Mouse (Mus musculus) midbrain, embryonic 12.5 days (tissue): ENCODE measurements around the gene Col4a2. TPM values are rescaled to one million over a fixed set of nuclear protein-coding genes. Genes with fewer than 3 reads are reported as not detected.

Experiments
- ATAC-seq: fragments of 200-750 bp; cut with Nextera tagmentation; 2 replicates; pipeline ENCODE4 v1.8.0; 2017; ENCODE audit warnings: low read depth, moderate TSS enrichment, moderate library complexity; ENCODE audit not compliant: low FRiP score
- H3K27ac ChIP-seq: fragments of 300-500 bp; sonication (generic); replicated peaks from 2 replicates; pipeline ENCODE4 v1.5.1; 2016; ENCODE audit warnings: mild to moderate bottlenecking
- H3K27me3 ChIP-seq: fragments of 300-500 bp; sonication (generic); 2 replicates; pipeline ENCODE4 v1.6.1; 2016; ENCODE audit warnings: mild to moderate bottlenecking
- H3K36me3 ChIP-seq: fragments of 300-500 bp; sonication (generic); 2 replicates; pipeline ENCODE4 v1.6.1; 2016
- H3K4me1 ChIP-seq: fragments of 300-500 bp; sonication (generic); 2 replicates; pipeline ENCODE4 v1.6.1; 2016
- H3K4me2 ChIP-seq: fragments of 300-500 bp; sonication (generic); replicated peaks from 2 replicates; pipeline ENCODE4 v1.6.1; 2016; ENCODE audit warnings: mild to moderate bottlenecking, moderate library complexity
- H3K4me3 ChIP-seq: fragments of 300-500 bp; sonication (generic); 2 replicates; pipeline ENCODE4 v1.5.1; 2016; ENCODE audit warnings: mild to moderate bottlenecking
- H3K9ac ChIP-seq: fragments of 300-500 bp; sonication (generic); replicated peaks from 2 replicates; pipeline ENCODE4 v1.6.1; 2016; ENCODE audit warnings: mild to moderate bottlenecking, moderate library complexity
- H3K9me3 ChIP-seq: fragments of 300-500 bp; sonication (generic); 2 replicates; pipeline ENCODE4 v1.6.1; 2016; ENCODE audit warnings: mild to moderate bottlenecking
- WGBS: fragments of 180-500 bp; shearing (Covaris S2); methylation state at CpG from one replicate; pipeline ENCODE4 v1.1.7; 2016; 5-methylcytosine and 5-hydroxymethylcytosine counted together
- polyA plus RNA-seq: library from polyadenylated mRNA; unstranded; fragments of >200 nt; fragmentation: Nextera tagmentation; extraction: Ambion mirVana; gene quantifications from 2 replicates; pipeline ENCODE4 v1.2.1, GENCODE M21; 2016

Gene Col4a2
- polyA plus RNA-seq, 1 experiment from 2014 or later: 82.0 TPM

- WGBS: 87% methylated on average over 7 of the region's 7 CpGs
- H3K4me2 ChIP-seq: no peak overlapping the region
- ATAC-seq: no peak
- no peak overlapping the region for H3K9ac ChIP-seq
- H3K27ac ChIP-seq: no peak overlapping the region
- H3K4me3 ChIP-seq: no peak overlapping the region
- H3K4me1 ChIP-seq: peaks cover 26% of the 10 kb centered on the region
- no peaks in the 10 kb centered on the region for H3K36me3 ChIP-seq
- H3K9me3 ChIP-seq: no peaks in the 10 kb centered on the region
- 0 out of 2 replicates have a peak, but pooled peaks cover 12% of the 10 kb centered on the region for H3K27me3 ChIP-seq
Measured at GRCm38 (mm10) chr8:11381544-11381943, 68.9 kb downstream of the Col4a2 start.

DNA sequence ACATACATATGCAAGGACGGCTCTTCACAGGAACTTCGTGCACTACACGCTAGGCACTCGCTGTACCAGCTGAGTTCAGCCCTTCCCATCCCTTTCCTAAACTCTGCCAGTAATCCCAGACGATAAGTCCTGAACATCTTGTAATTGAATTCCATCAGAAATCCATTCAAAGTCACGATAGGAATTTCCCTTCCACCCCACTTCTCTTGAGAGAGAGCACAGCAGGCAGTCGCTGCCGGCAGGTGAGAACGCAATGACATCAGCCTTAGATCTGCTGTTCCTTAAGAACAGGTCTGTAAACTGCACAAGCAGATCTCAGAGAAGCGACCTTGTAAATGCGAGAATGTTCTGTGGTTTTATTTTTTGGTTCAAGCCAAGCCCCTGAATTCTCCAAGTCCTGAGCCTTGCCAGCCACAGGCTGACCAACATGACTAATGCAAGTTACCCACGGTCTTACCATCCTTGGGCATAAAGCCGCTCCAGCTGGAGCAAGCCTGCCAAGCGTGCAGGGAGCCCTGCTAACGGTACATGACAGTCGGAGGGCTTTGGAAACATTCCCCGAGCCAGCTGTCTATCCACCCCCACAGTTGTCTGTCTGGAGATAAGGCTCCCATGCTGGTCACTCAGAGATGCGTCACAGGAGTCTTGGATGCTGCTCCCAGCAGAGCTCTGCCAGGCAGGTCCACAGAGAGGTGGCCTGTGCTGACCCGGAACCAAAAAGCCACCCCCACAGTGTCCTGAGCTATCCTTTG is 69.6 kb downstream of the Col4a2 start:
- H3K27ac ChIP-seq: no peak overlapping the region
- H3K4me3 ChIP-seq: no peak overlapping the region
- H3K9ac ChIP-seq: no peak overlapping the region; the same call in 1 of the 2 replicates
- no peak for ATAC-seq
- H3K4me2 ChIP-seq: no peak overlapping the region
- 39% methylated on average over 19 of the region's 19 CpGs for WGBS
- H3K27me3 ChIP-seq: 0 out of 2 replicates have a peak, but pooled peaks cover 12% of the 10 kb centered on the region
- H3K4me1 ChIP-seq: peaks cover 26% of the 10 kb centered on the region
- H3K9me3 ChIP-seq: no peaks in the 10 kb centered on the region
- no peaks in the 10 kb centered on the region for H3K36me3 ChIP-seq

DNA sequence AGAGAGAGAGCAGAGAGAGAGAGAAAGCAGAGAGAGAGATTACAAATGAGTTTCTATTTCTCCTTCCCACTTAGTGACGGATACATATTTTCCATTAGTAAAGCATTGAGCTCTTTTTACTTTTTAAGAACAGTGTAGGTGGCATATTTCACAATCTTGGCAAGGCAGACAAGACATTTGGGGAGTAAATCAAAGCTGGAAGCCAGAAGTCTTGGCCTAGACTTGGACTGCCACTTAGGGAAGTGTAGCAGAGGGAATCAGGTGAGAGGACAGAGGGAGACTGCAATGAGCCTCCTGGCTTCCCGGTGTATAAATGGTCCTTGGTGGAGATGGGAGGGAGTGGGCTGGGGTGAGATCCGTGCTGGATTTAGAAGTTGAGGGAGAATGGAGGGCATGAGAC is 70.3 kb downstream of the Col4a2 start:
- no peak overlapping the region; the same call in 1 of the 2 replicates for H3K9ac ChIP-seq
- H3K27ac ChIP-seq: no peak overlapping the region
- 65% methylated on average over 3 of the region's 3 CpGs for WGBS
- H3K4me1 ChIP-seq: peaks cover 26% of the 10 kb centered on the region
- H3K4me3 ChIP-seq: no peak overlapping the region
- ATAC-seq: no peak
- H3K36me3 ChIP-seq: no peaks in the 10 kb centered on the region
- no peak overlapping the region for H3K4me2 ChIP-seq
- 0 out of 2 replicates have a peak, but pooled peaks cover 12% of the 10 kb centered on the region for H3K27me3 ChIP-seq
- H3K9me3 ChIP-seq: no peaks in the 10 kb centered on the region

DNA sequence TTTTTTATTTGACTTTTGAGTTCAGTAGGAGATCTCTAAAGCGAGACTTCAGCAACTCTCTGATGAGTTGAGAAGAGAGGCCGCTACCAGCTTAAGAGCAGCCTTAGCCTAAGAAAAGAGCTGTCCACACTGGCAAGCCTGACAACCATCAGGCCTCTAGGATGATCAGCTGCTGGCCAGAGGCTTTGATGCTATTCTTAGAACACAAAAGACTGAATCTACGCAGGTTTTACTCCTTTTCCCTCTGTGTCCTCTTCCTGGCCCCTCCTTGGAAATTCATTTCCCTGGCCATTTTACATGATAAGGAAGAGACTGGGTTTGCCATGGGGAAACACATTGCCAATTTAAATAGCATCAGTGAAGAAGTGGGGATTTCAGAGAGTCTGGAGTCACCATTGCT is 70.8 kb downstream of the Col4a2 start:
- no peak overlapping the region for H3K4me3 ChIP-seq
- no peak overlapping the region for H3K4me2 ChIP-seq
- peaks cover 26% of the 10 kb centered on the region for H3K4me1 ChIP-seq
- H3K9me3 ChIP-seq: no peaks in the 10 kb centered on the region
- 0 out of 2 replicates have a peak, but pooled peaks cover 12% of the 10 kb centered on the region for H3K27me3 ChIP-seq
- no peak overlapping the region for H3K27ac ChIP-seq
- 43% methylated on average over 3 of the region's 3 CpGs for WGBS
- no peaks in the 10 kb centered on the region for H3K36me3 ChIP-seq
- no peak for ATAC-seq
- no peak overlapping the region for H3K9ac ChIP-seq

GRCm38 (mm10) chr8:11384841-11385240 is 72.2 kb downstream of the Col4a2 start:
- ATAC-seq: no peak
- Histone ChIP-seq H3K4me3 (no peak overlapping the region), H3K4me1 (peaks cover 26% of the 10 kb centered on the region), H3K36me3 (no peaks in the 10 kb centered on the region), H3K27me3 (0 out of 2 replicates have a peak, but pooled peaks cover 12% of the 10 kb centered on the region), H3K9ac (no peak overlapping the region), H3K4me2 (no peak overlapping the region), H3K9me3 (no peaks in the 10 kb centered on the region), H3K27ac (no peak overlapping the region)
- 84% methylated on average over 4 of the region's 4 CpGs for WGBS

GRCm38 (mm10) chr8:11385272-11385905 is 72.8 kb downstream of the Col4a2 start:
- 65% methylated on average over 9 of the region's 9 CpGs for WGBS
- Histone ChIP-seq H3K4me2 (no peak overlapping the region), H3K9ac (no peak overlapping the region), H3K9me3 (no peaks in the 10 kb centered on the region), H3K27ac (no peak overlapping the region), H3K27me3 (0 out of 2 replicates have a peak, but pooled peaks cover 12% of the 10 kb centered on the region), H3K4me3 (no peak overlapping the region), H3K36me3 (no peaks in the 10 kb centered on the region), H3K4me1 (peaks cover 26% of the 10 kb centered on the region)
- ATAC-seq: no peak

GRCm38 (mm10) chr8:11387282-11387681 is 74.7 kb downstream of the Col4a2 start:
- peaks cover 17% of the 10 kb centered on the region for H3K4me1 ChIP-seq
- H3K4me3 ChIP-seq: no peak overlapping the region
- no peak overlapping the region for H3K4me2 ChIP-seq
- no peak overlapping the region for H3K27ac ChIP-seq
- H3K9me3 ChIP-seq: 0 out of 2 replicates have a peak, but pooled peaks cover 5% of the 10 kb centered on the region
- WGBS: 81% methylated on average over 4 of the region's 4 CpGs
- H3K9ac ChIP-seq: no peak overlapping the region
- H3K27me3 ChIP-seq: no peaks in the 10 kb centered on the region
- no peaks in the 10 kb centered on the region for H3K36me3 ChIP-seq
- ATAC-seq: no peak

DNA sequence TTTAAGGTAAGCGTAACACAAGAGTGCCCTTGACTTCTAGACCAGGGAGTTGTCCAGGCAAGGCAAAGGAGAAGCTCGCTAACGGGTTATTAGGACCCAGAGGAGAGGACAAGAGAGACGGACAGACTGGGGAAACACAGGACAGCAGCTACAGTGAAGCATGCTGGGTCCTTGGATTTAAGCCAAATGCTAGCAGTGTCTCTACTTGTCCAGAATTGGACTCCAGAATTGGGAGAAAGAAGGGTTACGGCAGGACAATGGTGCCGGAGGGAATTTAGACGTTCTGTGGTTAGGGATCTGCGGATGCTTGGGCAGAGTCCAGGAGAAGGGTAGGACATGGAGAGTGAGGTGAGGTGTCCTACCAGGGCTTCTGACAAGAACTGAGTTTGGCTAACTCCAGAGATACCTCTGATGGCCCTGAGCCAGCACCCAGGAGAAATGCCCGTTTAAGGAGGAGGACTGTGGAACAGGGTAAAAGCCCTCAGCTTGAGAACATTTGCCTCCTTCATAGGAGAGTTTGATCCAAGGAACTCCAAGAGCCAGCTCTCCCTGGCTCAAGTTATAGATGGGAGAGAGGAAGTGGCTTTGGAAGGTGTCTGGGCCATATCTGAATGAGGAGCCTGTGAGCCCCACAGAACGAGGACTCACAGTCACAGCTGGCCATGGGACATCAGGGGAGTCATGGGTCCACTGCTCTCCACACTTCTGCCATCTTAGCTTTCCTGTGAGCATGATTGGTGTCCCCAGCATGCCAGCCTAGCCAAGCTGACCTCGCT is 76.9 kb downstream of the Col4a2 start:
- 93% methylated on average over 11 of the region's 11 CpGs for WGBS
- no peak overlapping the region for H3K9ac ChIP-seq
- H3K27ac ChIP-seq: no peak overlapping the region
- H3K36me3 ChIP-seq: no peaks in the 10 kb centered on the region
- H3K4me2 ChIP-seq: no peak overlapping the region
- H3K4me3 ChIP-seq: no peak overlapping the region
- ATAC-seq: no peak
- H3K27me3 ChIP-seq: no peaks in the 10 kb centered on the region
- 0 out of 2 replicates have a peak, but pooled peaks cover 5% of the 10 kb centered on the region for H3K9me3 ChIP-seq
- H3K4me1 ChIP-seq: 0 out of 2 replicates have a peak, but pooled peaks cover 6% of the 10 kb centered on the region

GRCm38 (mm10) chr8:11392739-11393138 is 80.1 kb downstream of the Col4a2 start:
- ATAC-seq: no peak
- Histone ChIP-seq H3K27ac (no peak overlapping the region), H3K27me3 (no peaks in the 10 kb centered on the region), H3K9ac (no peak overlapping the region), H3K4me3 (no peak overlapping the region), H3K9me3 (0 out of 2 replicates have a peak, but pooled peaks cover 5% of the 10 kb centered on the region), H3K36me3 (no peaks in the 10 kb centered on the region), H3K4me1 (no peaks in the 10 kb centered on the region), H3K4me2 (no peak overlapping the region)
- 4% methylated on average over 1 of the region's 1 CpGs for WGBS

DNA sequence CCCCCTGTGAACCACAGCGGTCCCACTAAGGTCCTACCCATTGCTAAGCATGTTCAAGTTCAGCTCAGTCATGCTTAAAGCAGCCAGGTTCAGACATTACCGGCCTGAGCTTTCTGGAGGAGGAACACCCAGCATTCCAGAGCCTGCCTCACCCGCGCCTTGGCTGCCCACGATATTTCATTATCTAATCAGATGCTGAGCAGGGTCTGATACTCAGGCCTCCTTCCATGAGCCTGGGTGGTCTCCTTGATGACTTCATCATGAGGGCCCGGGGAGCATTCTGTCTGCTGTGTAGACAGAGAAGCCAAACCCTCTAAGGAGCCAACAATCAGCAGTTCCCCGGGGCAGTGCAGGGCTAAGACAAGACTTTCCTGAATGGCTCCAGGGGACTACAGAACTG is 80.6 kb downstream of the Col4a2 start:
- Histone ChIP-seq H3K4me1 (no peaks in the 10 kb centered on the region), H3K9ac (no peak overlapping the region), H3K4me3 (no peak overlapping the region), H3K36me3 (no peaks in the 10 kb centered on the region), H3K27ac (no peak overlapping the region), H3K4me2 (no peak overlapping the region), H3K27me3 (no peaks in the 10 kb centered on the region), H3K9me3 (0 out of 2 replicates have a peak, but pooled peaks cover 5% of the 10 kb centered on the region)
- WGBS: 50% methylated on average over 7 of the region's 7 CpGs
- no peak for ATAC-seq

GRCm38 (mm10) chr8:11393607-11394006 is 81.0 kb downstream of the Col4a2 start:
- H3K4me3 ChIP-seq: no peak overlapping the region
- no peaks in the 10 kb centered on the region for H3K4me1 ChIP-seq
- no peaks in the 10 kb centered on the region for H3K36me3 ChIP-seq
- H3K9me3 ChIP-seq: 0 out of 2 replicates have a peak, but pooled peaks cover 5% of the 10 kb centered on the region
- no peak overlapping the region for H3K9ac ChIP-seq
- no peak for ATAC-seq
- H3K27ac ChIP-seq: no peak overlapping the region
- no peak overlapping the region for H3K4me2 ChIP-seq
- no peaks in the 10 kb centered on the region for H3K27me3 ChIP-seq
- 56% methylated on average over 8 of the region's 8 CpGs for WGBS
